Mouse (Mus musculus) forebrain, embryonic 14.5 days (tissue): ENCODE measurements around the gene Cep128. TPM values are rescaled to one million over a fixed set of nuclear protein-coding genes. Genes with fewer than 3 reads are reported as not detected.

Experiments used
- ATAC-seq: fragments of 200-750 bp; cut with Nextera tagmentation; 2 replicates; pipeline ENCODE4 v1.8.0; 2017; ENCODE audit warnings: mild to moderate bottlenecking, moderate library complexity
- DNase-seq: peaks from one replicate; pipeline ENCODE4 v3.0.0-alpha.2; 2015; ENCODE audit warnings: low spot score
- H3K27ac ChIP-seq: fragments of 300-500 bp; sonication (generic); 2 replicates; pipeline ENCODE4 v1.5.1; 2014; ENCODE audit warnings: low read depth, mild to moderate bottlenecking, control low read depth, low read length, moderate library complexity
- H3K27me3 ChIP-seq: fragments of 300-500 bp; sonication (generic); replicated peaks from 2 replicates; pipeline ENCODE4 v1.6.1; 2014; ENCODE audit warnings: low read length, control low read depth, mixed read lengths; ENCODE audit not compliant: control insufficient read depth, insufficient read depth
- H3K36me3 ChIP-seq: fragments of 300-500 bp; sonication (generic); 2 replicates; pipeline ENCODE4 v1.6.1; 2014; ENCODE audit warnings: low read length, control low read depth; ENCODE audit not compliant: control insufficient read depth, insufficient read depth
- H3K4me1 ChIP-seq: fragments of 300-500 bp; sonication (generic); 2 replicates; pipeline ENCODE4 v1.6.1; 2014; ENCODE audit warnings: antibody characterized with exemption, low read length, control low read depth; ENCODE audit not compliant: control insufficient read depth, insufficient read depth
- H3K4me2 ChIP-seq: fragments of 300-500 bp; sonication (generic); 2 replicates; pipeline ENCODE4 v1.6.1; 2014; ENCODE audit warnings: mild to moderate bottlenecking, control low read depth, low read length
- H3K4me3 ChIP-seq: fragments of 300-500 bp; sonication (generic); 2 replicates; pipeline ENCODE4 v1.5.1; 2014; ENCODE audit warnings: low read depth, low read length, control low read depth
- H3K9ac ChIP-seq: fragments of 300-500 bp; sonication (generic); 2 replicates; pipeline ENCODE4 v1.6.1; 2014; ENCODE audit warnings: mild to moderate bottlenecking, low read length, control low read depth, moderate library complexity
- H3K9me3 ChIP-seq: fragments of 300-500 bp; sonication (generic); replicated peaks from 2 replicates; pipeline ENCODE4 v1.6.1; 2016; ENCODE audit warnings: low read length, control low read depth, mixed read lengths; ENCODE audit not compliant: control insufficient read depth
- WGBS: fragments of 180-500 bp; shearing (Covaris S2); extraction: QIAGEN DNeasy Blood & Tissue Kit; methylation state at CpG from one replicate; pipeline ENCODE4 v1.1.7; 2014; 5-methylcytosine and 5-hydroxymethylcytosine counted together
- polyA plus RNA-seq: library from polyadenylated mRNA; unstranded; fragments of >200 nt; fragmentation: Nextera tagmentation; extraction: Ambion mirVana; gene quantifications from 2 replicates; pipeline ENCODE4 v1.2.1, GENCODE M21; 2014

The Cep128 gene
- 5.5 and 7.3 TPM in 2 replicates for polyA plus RNA-seq

DNA sequence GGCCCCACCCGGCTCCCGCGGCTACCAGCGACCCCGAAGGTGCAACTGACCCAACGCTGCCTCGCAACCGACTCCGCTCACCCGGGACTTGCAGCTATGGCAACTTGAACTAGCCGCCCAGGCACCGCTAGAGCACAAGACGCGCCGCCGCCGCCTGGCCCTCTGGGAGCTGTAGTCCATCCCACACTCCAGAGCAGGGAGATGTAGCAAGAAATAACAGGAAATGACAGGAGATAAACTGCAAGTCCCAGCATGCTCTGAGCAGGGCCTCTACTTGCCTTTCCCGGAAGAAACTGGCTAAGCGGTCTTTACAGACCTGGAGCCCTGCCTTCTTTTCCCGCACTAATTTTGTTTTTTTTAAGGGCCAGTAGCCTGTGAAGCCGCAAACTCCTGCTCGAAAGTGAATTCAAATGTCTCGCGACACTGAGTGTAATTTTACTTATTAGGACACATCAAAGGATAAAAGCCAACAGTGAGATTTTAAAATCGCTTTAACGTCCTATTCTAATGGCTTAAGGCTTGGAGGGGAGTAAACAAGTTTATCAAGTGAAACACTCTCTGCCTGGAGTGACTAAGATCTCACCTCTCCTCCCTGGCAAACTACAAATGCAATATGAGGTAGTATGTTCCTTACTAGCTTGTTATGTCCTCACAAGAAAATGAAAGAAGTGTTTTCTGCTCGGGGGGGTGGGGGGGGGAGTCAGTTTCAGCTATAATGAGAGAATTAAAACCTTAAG is at the start of gene Cep128, which contains the start of gene Tshr:
TSS of gene Cep128 (minus strand) at position 129 of the 737 bp plus-strand sequence.
TSS of gene Tshr (plus strand) at position 283 of the 737 bp plus-strand sequence.
- Histone ChIP-seq H3K4me1 (peaks cover 4% of the 10 kb centered on the region; the same call in 1 of the 2 replicates), H3K36me3 (no peaks in the 10 kb centered on the region), H3K27ac (no peak within 1 kb of the TSS), H3K4me2 (peak within 1 kb of the TSS; percentile 88), H3K4me3 (peak within 1 kb of the TSS; percentile 56), H3K9me3 (no peaks in the 10 kb centered on the region), H3K27me3 (no peaks in the 10 kb centered on the region), H3K9ac (peak within 1 kb of the TSS; percentile 60)
- ATAC-seq (peak; percentile 100), DNase-seq (peak; percentile 97)
- 1% methylated on average over 27 of the region's 27 CpGs for WGBS

GRCm38 (mm10) chr12:91427129-91427528 is 42.9 kb upstream of the Cep128 start:
- DNase-seq = no peak
- WGBS = 74% methylated on average over 2 of the region's 2 CpGs

DNA sequence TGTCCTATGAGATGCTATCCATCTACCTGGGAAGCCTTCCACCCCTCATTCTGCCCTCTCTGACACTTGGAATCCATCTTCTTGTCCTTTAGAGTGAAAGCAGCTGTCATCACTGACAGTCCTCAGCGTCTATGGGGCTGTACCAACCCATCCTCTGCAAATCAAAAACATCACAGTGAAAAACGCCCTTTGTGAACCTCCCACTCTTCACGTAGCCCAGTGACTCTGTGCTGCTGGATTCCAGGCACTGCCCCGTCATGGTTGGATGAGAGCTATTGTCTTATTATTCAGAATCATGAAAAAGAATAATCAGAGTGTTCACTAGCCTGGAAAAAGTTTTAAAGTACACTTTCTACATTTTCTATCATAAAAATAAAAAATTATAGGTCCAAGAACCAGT is 42.3 kb upstream of the Cep128 start:
- 48% methylated on average over 4 of the region's 4 CpGs for WGBS
- H3K27me3 ChIP-seq = no peaks in the 10 kb centered on the region
- H3K9ac ChIP-seq = no peak overlapping the region
- no peak overlapping the region for H3K27ac ChIP-seq
- H3K4me1 ChIP-seq = peaks cover 3% of the 10 kb centered on the region; the same call in 1 of the 2 replicates
- no peak overlapping the region for H3K4me3 ChIP-seq
- H3K36me3 ChIP-seq = no peaks in the 10 kb centered on the region
- ATAC-seq = no peak
- no peak overlapping the region for H3K4me2 ChIP-seq
- no peaks in the 10 kb centered on the region for H3K9me3 ChIP-seq
- DNase-seq = no peak

More at GRCm38 (mm10) chr12:91427129-91427528, 42.9 kb upstream of the Cep128 start:
- Histone ChIP-seq H3K4me1 (peaks cover 3% of the 10 kb centered on the region; the same call in 1 of the 2 replicates), H3K9me3 (no peaks in the 10 kb centered on the region), H3K9ac (no peak overlapping the region), H3K36me3 (no peaks in the 10 kb centered on the region), H3K4me2 (no peak overlapping the region), H3K4me3 (no peak overlapping the region), H3K27me3 (no peaks in the 10 kb centered on the region), H3K27ac (no peak overlapping the region)
- no peak for ATAC-seq

DNA sequence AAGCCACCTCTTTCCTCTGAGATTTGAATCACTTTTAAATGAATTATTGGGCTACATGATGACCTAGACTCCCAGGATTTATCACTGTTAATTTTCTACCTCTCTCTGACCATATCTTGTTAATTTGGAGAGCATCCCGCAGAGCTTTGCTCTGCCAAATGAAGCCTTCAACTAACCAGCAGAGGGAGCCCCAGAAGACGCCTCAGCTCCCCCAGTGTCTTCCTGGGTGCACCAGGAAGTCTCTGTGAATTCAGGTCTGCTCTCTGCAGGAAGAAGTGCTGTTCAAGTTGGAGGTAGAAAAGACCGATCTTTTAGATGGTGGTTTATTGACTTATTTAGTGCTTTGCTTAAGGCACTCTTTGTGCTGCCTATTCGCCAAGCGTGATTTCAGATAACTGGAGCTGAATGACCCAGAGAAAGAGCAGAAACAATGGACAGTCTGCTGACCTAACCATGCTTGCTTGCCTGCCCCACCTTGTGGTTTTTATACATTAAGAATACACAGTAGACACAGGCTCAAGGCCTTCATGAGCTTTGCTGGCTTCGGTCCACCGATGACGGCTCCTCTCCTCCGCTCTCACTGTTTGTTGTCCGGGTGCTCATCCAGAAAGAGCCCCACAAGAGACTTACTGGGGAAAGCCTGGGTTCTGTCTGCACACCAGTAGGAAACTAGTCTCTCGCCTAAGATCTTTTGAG is 39.1 kb upstream of the Cep128 start:
- H3K9ac ChIP-seq = no peak overlapping the region
- no peaks in the 10 kb centered on the region for H3K36me3 ChIP-seq
- no peaks in the 10 kb centered on the region for H3K9me3 ChIP-seq
- H3K27ac ChIP-seq = no peak overlapping the region
- no peak overlapping the region for H3K4me2 ChIP-seq
- DNase-seq (peak; percentile 70), ATAC-seq (peak; percentile 67)
- 71% methylated on average over 11 of the region's 11 CpGs for WGBS
- H3K4me1 ChIP-seq = peaks cover 3% of the 10 kb centered on the region; the same call in 1 of the 2 replicates
- H3K4me3 ChIP-seq = no peak overlapping the region
- H3K27me3 ChIP-seq = no peaks in the 10 kb centered on the region

- H3K4me2 ChIP-seq = no peak overlapping the region
- no peaks in the 10 kb centered on the region for H3K27me3 ChIP-seq
- WGBS = 43% methylated on average over 9 of the region's 9 CpGs
- no peaks in the 10 kb centered on the region for H3K36me3 ChIP-seq
- DNase-seq (no peak), ATAC-seq (no peak)
- no peaks in the 10 kb centered on the region for H3K9me3 ChIP-seq
- H3K27ac ChIP-seq = no peak overlapping the region
- H3K9ac ChIP-seq = no peak overlapping the region
- peaks cover 9% of the 10 kb centered on the region; the same call in 1 of the 2 replicates for H3K4me1 ChIP-seq
- H3K4me3 ChIP-seq = no peak overlapping the region
Observed at GRCm38 (mm10) chr12:91421272-91421671, 37.1 kb upstream of the Cep128 start.

- H3K4me3 ChIP-seq = no peak overlapping the region
- H3K27ac ChIP-seq = no peak overlapping the region
- H3K27me3 ChIP-seq = no peaks in the 10 kb centered on the region
- no peaks in the 10 kb centered on the region for H3K36me3 ChIP-seq
- no peak overlapping the region for H3K9ac ChIP-seq
- 48% methylated on average over 7 of the region's 7 CpGs for WGBS
- peaks cover 9% of the 10 kb centered on the region; the same call in 1 of the 2 replicates for H3K4me1 ChIP-seq
- no peak for ATAC-seq
- no peaks in the 10 kb centered on the region for H3K9me3 ChIP-seq
- no peak overlapping the region for H3K4me2 ChIP-seq
- peak; percentile 60 for DNase-seq
Observed at GRCm38 (mm10) chr12:91418791-91419190, 34.6 kb upstream of the Cep128 start.

- H3K36me3 ChIP-seq = no peaks in the 10 kb centered on the region
- no peak overlapping the region for H3K9ac ChIP-seq
- no peak overlapping the region for H3K4me3 ChIP-seq
- peaks cover 18% of the 10 kb centered on the region for H3K4me1 ChIP-seq
- ATAC-seq (peak; percentile 31), DNase-seq (peak; percentile 83)
- H3K4me2 ChIP-seq = no peak overlapping the region
- no peak overlapping the region for H3K27ac ChIP-seq
- 42% methylated on average over 7 of the region's 7 CpGs for WGBS
- no peaks in the 10 kb centered on the region for H3K9me3 ChIP-seq
- no peaks in the 10 kb centered on the region for H3K27me3 ChIP-seq
Observed at GRCm38 (mm10) chr12:91416828-91417227, 32.6 kb upstream of the Cep128 start.

- WGBS = 72% methylated on average over 6 of the region's 6 CpGs
Observed at GRCm38 (mm10) chr12:91415112-91415511, 30.9 kb upstream of the Cep128 start.

More at GRCm38 (mm10) chr12:91415112-91415511, 30.9 kb upstream of the Cep128 start:
- H3K4me3 ChIP-seq = no peak overlapping the region
- H3K36me3 ChIP-seq = no peaks in the 10 kb centered on the region
- DNase-seq (no peak), ATAC-seq (no peak)
- H3K27me3 ChIP-seq = no peaks in the 10 kb centered on the region
- no peaks in the 10 kb centered on the region for H3K9me3 ChIP-seq
- H3K4me1 ChIP-seq = peaks cover 18% of the 10 kb centered on the region
- H3K27ac ChIP-seq = no peak overlapping the region
- H3K9ac ChIP-seq = no peak overlapping the region
- H3K4me2 ChIP-seq = no peak overlapping the region
